Mouse (Mus musculus) megakaryocyte progenitor cell, adult 5-6 weeks (primary cell): Measurements from ENCODE around the gene Lipi. TPM values are rescaled to one million over a fixed set of nuclear protein-coding genes. Genes with fewer than 3 reads are reported as not detected.

Source experiments
- ATAC-seq: replicated peaks from 2 replicates; pipeline ENCODE4 v1.8.0; 2016; ENCODE audit warnings: mild to moderate bottlenecking, moderate TSS enrichment, inconsistent platforms; ENCODE audit not compliant: poor library complexity
- total RNA-seq, 2 experiments: library from RNA; stranded (forward) in 1 of 2; stranded (reverse) in 1 of 2; fragments of 157-497, 149-512 nt in 1 of 2; fragments of 200-1000 nt in 1 of 2; gene quantifications; 2 replicates each; pipeline versions ENCODE4 v1.2.3 to v1.2.4; 2015 to 2017

Lipi gene
- total RNA-seq (2015) (not detected in 2 replicates), total RNA-seq (2017) (not detected in 2 replicates)

- no peak for ATAC-seq
These were observed at the start of gene Lipi for GRCm38 (mm10) chr16:75585961-75586360. TSS of gene Lipi (minus strand) at chr16:75586061.

- ATAC-seq, result 0 out of 2 replicates have a peak, but pooled peaks have one; percentile 48
These were observed 42.0 kb upstream of the Lipi start for GRCm38 (mm10) chr16:75627862-75628261.

GRCm38 (mm10) chr16:75617651-75618349, 31.9 kb upstream of the Lipi start:
- peak; percentile 92 for ATAC-seq

- ATAC-seq, result peak; percentile 71
These were observed 26.7 kb upstream of the Lipi start for GRCm38 (mm10) chr16:75612561-75612960.

GRCm38 (mm10) chr16:75606415-75606814, 20.6 kb upstream of the Lipi start:
- no peak for ATAC-seq

- ATAC-seq, result peak; percentile 27
These were observed 7.8 kb upstream of the Lipi start for GRCm38 (mm10) chr16:75593501-75594183.

GRCm38 (mm10) chr16:75592671-75593500, 7.0 kb upstream of the Lipi start, which contains the start of gene Rbm11:
TSS of gene Rbm11 (plus strand) at chr16:75592844.
- peak; percentile 94 for ATAC-seq

- peak; percentile 52; the same call in 1 of the 2 replicates for ATAC-seq
These were observed 605 bp upstream of the Lipi start for GRCm38 (mm10) chr16:75586466-75586865.

GRCm38 (mm10) chr16:75582279-75582678, 3.6 kb downstream of the Lipi start:
- no peak for ATAC-seq

GRCm38 (mm10) chr16:75562910-75563309, 23.0 kb downstream of the Lipi start:
- no peak for ATAC-seq

- peak; percentile 37; the same call in 1 of the 2 replicates for ATAC-seq
These were observed 40.6 kb downstream of the Lipi start for GRCm38 (mm10) chr16:75545310-75545709.

- ATAC-seq, result no peak
These were observed 47.9 kb downstream of the Lipi start for GRCm38 (mm10) chr16:75537784-75538565.

- ATAC-seq, result no peak; the same call in 1 of the 2 replicates
These were observed 54.2 kb downstream of the Lipi start for GRCm38 (mm10) chr16:75531705-75532104.

GRCm38 (mm10) chr16:75496568-75496967, 89.3 kb downstream of the Lipi start:
- no peak for ATAC-seq

Other genes starting within 250 kb of the Lipi start
- 0.17 TPM in 1 of 2 replicates, not detected in the other for gene Rbm11, start 6.8 kb upstream of the Lipi start, total RNA-seq (2015)
- 0.07 and 0.29 TPM in 2 replicates for gene Rbm11, start 6.8 kb upstream of the Lipi start, total RNA-seq (2017)
- gene Hspa13, start 181.0 kb upstream of the Lipi start, total RNA-seq (2015), result 41.2 and 45.2 TPM in 2 replicates
- 45.8 and 52.6 TPM in 2 replicates for gene Hspa13, start 181.0 kb upstream of the Lipi start, total RNA-seq (2017)